Mouse (Mus musculus) kidney, embryonic 15.5 days (tissue): ENCODE measurements around the gene Cela1. TPM values are rescaled to one million over a fixed set of nuclear protein-coding genes. Genes with fewer than 3 reads are reported as not detected.

Experiments used
- ATAC-seq: fragments of 200-750 bp; cut with Nextera tagmentation; replicated peaks from 2 replicates; pipeline ENCODE4 v1.8.0; 2017; ENCODE audit warnings: moderate TSS enrichment; ENCODE audit not compliant: low FRiP score
- H3K27ac ChIP-seq: fragments of 300-500 bp; sonication (generic); 2 replicates; pipeline ENCODE4 v1.5.1; 2015; ENCODE audit warnings: mild to moderate bottlenecking, inconsistent platforms
- H3K27me3 ChIP-seq: fragments of 300-500 bp; sonication (generic); 2 replicates; pipeline ENCODE4 v1.6.1; 2015; ENCODE audit warnings: inconsistent platforms
- H3K36me3 ChIP-seq: fragments of 300-500 bp; sonication (generic); 2 replicates; pipeline ENCODE4 v1.6.1; 2015; ENCODE audit warnings: inconsistent platforms
- H3K4me1 ChIP-seq: fragments of 300-500 bp; sonication (generic); 2 replicates; pipeline ENCODE4 v1.6.1; 2015; ENCODE audit warnings: inconsistent platforms
- H3K4me2 ChIP-seq: fragments of 300-500 bp; sonication (generic); 2 replicates; pipeline ENCODE4 v1.6.1; 2015; ENCODE audit warnings: moderate library complexity, mild to moderate bottlenecking, inconsistent platforms
- H3K4me3 ChIP-seq: fragments of 300-500 bp; sonication (generic); replicated peaks from 2 replicates; pipeline ENCODE4 v1.5.1; 2015; ENCODE audit warnings: mild to moderate bottlenecking, inconsistent platforms
- H3K9ac ChIP-seq: fragments of 300-500 bp; sonication (generic); 2 replicates; pipeline ENCODE4 v1.6.1; 2015; ENCODE audit warnings: mild to moderate bottlenecking, inconsistent platforms
- H3K9me3 ChIP-seq: fragments of 300-500 bp; sonication (generic); replicated peaks from 2 replicates; pipeline ENCODE4 v1.6.1; 2016; ENCODE audit warnings: inconsistent platforms
- WGBS: fragments of 180-500 bp; shearing (Covaris S2); methylation state at CpG from one replicate; pipeline ENCODE4 v1.1.7; 2015; ENCODE audit warnings: mixed read lengths; 5-methylcytosine and 5-hydroxymethylcytosine counted together
- polyA plus RNA-seq: library from polyadenylated mRNA; unstranded; fragments of >200 nt; fragmentation: Nextera tagmentation; extraction: Ambion mirVana; gene quantifications from 2 replicates; pipeline ENCODE4 v1.2.1, GENCODE M21; 2015

The Cela1 gene
- polyA plus RNA-seq, 1 experiment from 2014 or later, result 18.3 TPM

- ATAC-seq, result no peak
- no peaks in the 10 kb centered on the region for H3K36me3 ChIP-seq
- H3K4me3 ChIP-seq, result no peak overlapping the region
- peak overlapping the region; percentile 56; the same call in 1 of the 2 replicates for H3K27ac ChIP-seq
- no peaks in the 10 kb centered on the region for H3K9me3 ChIP-seq
- WGBS, result 38% methylated on average over 7 of the region's 7 CpGs
- H3K4me1 ChIP-seq, result peaks cover 46% of the 10 kb centered on the region
- no peak overlapping the region for H3K4me2 ChIP-seq
- peaks cover 6% of the 10 kb centered on the region; the same call in 1 of the 2 replicates for H3K27me3 ChIP-seq
- H3K9ac ChIP-seq, result no peak overlapping the region
Measured at GRCm38 (mm10) chr15:100681770-100682169, 6.0 kb downstream of the Cela1 start.

GRCm38 (mm10) chr15:100680381-100680780, 7.3 kb downstream of the Cela1 start:
- no peak overlapping the region for H3K9ac ChIP-seq
- WGBS, result 29% methylated on average over 3 of the region's 3 CpGs
- H3K27ac ChIP-seq, result peak overlapping the region; percentile 93
- H3K9me3 ChIP-seq, result no peaks in the 10 kb centered on the region
- no peak for ATAC-seq
- H3K4me3 ChIP-seq, result no peak overlapping the region
- H3K4me2 ChIP-seq, result no peak overlapping the region
- no peaks in the 10 kb centered on the region for H3K36me3 ChIP-seq
- no peaks in the 10 kb centered on the region; the same call in 1 of the 2 replicates for H3K27me3 ChIP-seq
- H3K4me1 ChIP-seq, result peaks cover 51% of the 10 kb centered on the region

GRCm38 (mm10) chr15:100679005-100679404, 8.7 kb downstream of the Cela1 start:
- peaks cover 59% of the 10 kb centered on the region for H3K4me1 ChIP-seq
- H3K36me3 ChIP-seq, result no peaks in the 10 kb centered on the region
- peak overlapping the region; percentile 43 for H3K4me2 ChIP-seq
- no peaks in the 10 kb centered on the region for H3K9me3 ChIP-seq
- 0 out of 2 replicates have a peak overlapping the region, but pooled peaks have one; percentile 15 for H3K4me3 ChIP-seq
- H3K9ac ChIP-seq, result no peak overlapping the region
- peak overlapping the region; percentile 93 for H3K27ac ChIP-seq
- no peaks in the 10 kb centered on the region for H3K27me3 ChIP-seq
- WGBS, result 44% methylated on average over 14 of the region's 14 CpGs
- peak; percentile 44 for ATAC-seq

GRCm38 (mm10) chr15:100678581-100678980, 9.1 kb downstream of the Cela1 start:
- 50% methylated on average over 12 of the region's 12 CpGs for WGBS
- Histone ChIP-seq H3K36me3 (no peaks in the 10 kb centered on the region), H3K9ac (no peak overlapping the region), H3K4me3 (0 out of 2 replicates have a peak overlapping the region, but pooled peaks have one; percentile 15), H3K27ac (peak overlapping the region; percentile 93), H3K27me3 (no peaks in the 10 kb centered on the region), H3K4me2 (peak overlapping the region; percentile 43), H3K4me1 (peaks cover 63% of the 10 kb centered on the region), H3K9me3 (no peaks in the 10 kb centered on the region)
- ATAC-seq, result peak; percentile 55

- 89% methylated on average over 8 of the region's 8 CpGs for WGBS
- no peak overlapping the region for H3K4me3 ChIP-seq
Measured at GRCm38 (mm10) chr15:100677675-100678074, 10.0 kb downstream of the Cela1 start.

GRCm38 (mm10) chr15:100676521-100676920, 11.2 kb downstream of the Cela1 start:
- H3K4me2 ChIP-seq, result no peak overlapping the region
- no peaks in the 10 kb centered on the region for H3K36me3 ChIP-seq
- no peak for ATAC-seq
- 83% methylated on average over 1 of the region's 1 CpGs for WGBS
- peaks cover 57% of the 10 kb centered on the region for H3K4me1 ChIP-seq
- H3K9ac ChIP-seq, result no peak overlapping the region
- no peak overlapping the region for H3K27ac ChIP-seq
- no peaks in the 10 kb centered on the region for H3K27me3 ChIP-seq
- no peaks in the 10 kb centered on the region for H3K9me3 ChIP-seq
- H3K4me3 ChIP-seq, result no peak overlapping the region

More at GRCm38 (mm10) chr15:100677675-100678074, 10.0 kb downstream of the Cela1 start:
- no peak for ATAC-seq
- Histone ChIP-seq H3K4me1 (peaks cover 63% of the 10 kb centered on the region), H3K27ac (peak overlapping the region; percentile 93), H3K9ac (no peak overlapping the region), H3K4me2 (no peak overlapping the region), H3K36me3 (no peaks in the 10 kb centered on the region), H3K27me3 (no peaks in the 10 kb centered on the region), H3K9me3 (no peaks in the 10 kb centered on the region)

- Histone ChIP-seq H3K27ac (peak overlapping the region; percentile 32; the same call in 1 of the 2 replicates), H3K36me3 (no peaks in the 10 kb centered on the region), H3K27me3 (no peaks in the 10 kb centered on the region), H3K9ac (no peak overlapping the region), H3K4me3 (no peak overlapping the region), H3K4me2 (no peak overlapping the region), H3K9me3 (no peaks in the 10 kb centered on the region), H3K4me1 (peaks cover 48% of the 10 kb centered on the region)
- ATAC-seq, result no peak
- WGBS, result 25% methylated on average over 3 of the region's 3 CpGs
Measured at GRCm38 (mm10) chr15:100675486-100675885, 12.2 kb downstream of the Cela1 start.

- Histone ChIP-seq H3K27ac (no peak overlapping the region), H3K4me3 (no peak overlapping the region), H3K9ac (no peak overlapping the region), H3K27me3 (no peaks in the 10 kb centered on the region), H3K4me2 (no peak overlapping the region), H3K36me3 (no peaks in the 10 kb centered on the region), H3K9me3 (no peaks in the 10 kb centered on the region), H3K4me1 (peaks cover 38% of the 10 kb centered on the region)
- ATAC-seq, result no peak
- 81% methylated on average over 10 of the region's 10 CpGs for WGBS
Measured at GRCm38 (mm10) chr15:100674566-100674965, 13.2 kb downstream of the Cela1 start.

GRCm38 (mm10) chr15:100673585-100674391, 13.9 kb downstream of the Cela1 start:
- ATAC-seq, result no peak
- peak overlapping the region; percentile 46; the same call in 1 of the 2 replicates for H3K27ac ChIP-seq
- no peaks in the 10 kb centered on the region for H3K9me3 ChIP-seq
- no peak overlapping the region for H3K4me2 ChIP-seq
- H3K4me1 ChIP-seq, result peaks cover 32% of the 10 kb centered on the region
- H3K36me3 ChIP-seq, result no peaks in the 10 kb centered on the region
- 50% methylated on average over 11 of the region's 12 CpGs for WGBS
- no peak overlapping the region for H3K4me3 ChIP-seq
- no peaks in the 10 kb centered on the region for H3K27me3 ChIP-seq
- no peak overlapping the region for H3K9ac ChIP-seq

- 70% methylated on average over 5 of the region's 5 CpGs for WGBS
- Histone ChIP-seq H3K4me2 (no peak overlapping the region), H3K4me1 (peaks cover 31% of the 10 kb centered on the region), H3K9me3 (no peaks in the 10 kb centered on the region), H3K27ac (no peak overlapping the region), H3K4me3 (no peak overlapping the region), H3K27me3 (no peaks in the 10 kb centered on the region), H3K9ac (no peak overlapping the region), H3K36me3 (no peaks in the 10 kb centered on the region)
- no peak for ATAC-seq
Measured at GRCm38 (mm10) chr15:100670833-100671232, 16.9 kb downstream of the Cela1 start.

- Histone ChIP-seq H3K4me3 (no peak overlapping the region), H3K9me3 (no peaks in the 10 kb centered on the region), H3K4me2 (no peak overlapping the region), H3K9ac (no peak overlapping the region), H3K36me3 (no peaks in the 10 kb centered on the region), H3K27me3 (no peaks in the 10 kb centered on the region), H3K4me1 (peaks cover 28% of the 10 kb centered on the region), H3K27ac (no peak overlapping the region)
- 92% methylated on average over 8 of the region's 8 CpGs for WGBS
- no peak for ATAC-seq
Measured at GRCm38 (mm10) chr15:100670004-100670403, 17.7 kb downstream of the Cela1 start.

- ATAC-seq, result no peak
- Histone ChIP-seq H3K4me2 (no peak within 1 kb of the TSS), H3K27me3 (no peaks in the 10 kb centered on the region), H3K4me3 (no peak within 1 kb of the TSS), H3K36me3 (no peaks in the 10 kb centered on the region), H3K9ac (no peak within 1 kb of the TSS), H3K9me3 (no peaks in the 10 kb centered on the region), H3K4me1 (peaks cover 29% of the 10 kb centered on the region), H3K27ac (no peak within 1 kb of the TSS)
- 87% methylated on average over 20 of the region's 20 CpGs for WGBS
Measured at GRCm38 (mm10) chr15:100669337-100669736, 18.4 kb downstream of the Cela1 start, which contains the start of gene Bin2. Bin2 (minus strand) TSS chr15:100669553.
